Mouse (Mus musculus) bone marrow macrophage, adult 2 months (primary cell): ENCODE measurements at regions not wholly inside any gene's neighbourhood (a gene's known extent, or its start where the extent isn't known, plus 50 kb on each side); places are given as distances from the start of the nearest gene placed in this dataset.

Experiments used
- CTCF ChIP-seq: IDR thresholded peaks from 2 replicates; pipeline ENCODE4 v1.5.1; 2012; ENCODE audit warnings: low read depth, mild to moderate bottlenecking, low read length, moderate library complexity
- POLR2A ChIP-seq: IDR thresholded peaks from 2 replicates; pipeline ENCODE4 v1.6.1; 2012; ENCODE audit warnings: mild to moderate bottlenecking, low read depth, low read length, borderline replicate concordance

- TF ChIP-seq POLR2A (no peak), CTCF (no peak)
These were observed 217.6 kb upstream of the Hs6st1 start for GRCm38 (mm10) chr1:35850566-35851085.
